Mouse (Mus musculus) activated CD4-positive, CD25-positive, alpha-beta regulatory T cell, adult 4 months (primary cell): Measurements from ENCODE around the gene Gpr160. TPM values are rescaled to one million over a fixed set of nuclear protein-coding genes. Genes with fewer than 3 reads are reported as not detected.

Experiments
- ATAC-seq: one replicate; pipeline ENCODE4 v1.8.0; 2017
- polyA plus RNA-seq, 2 experiments: library from polyadenylated mRNA; unstranded; fragments of 100-300 nt; shearing (Covaris generic); gene quantifications; one replicate each; pipeline ENCODE4 v1.2.1; 2017

The Gpr160 gene
- polyA plus RNA-seq, 2 experiments from 2014 or later, result 2.6 to 3.5 TPM

GRCm38 (mm10) chr3:30904658-30905057 is 48.9 kb downstream of the Gpr160 start:
- no peak for ATAC-seq

- no peak for ATAC-seq
Measured at GRCm38 (mm10) chr3:30917160-30917559, 61.4 kb downstream of the Gpr160 start.

- no peak for ATAC-seq
Measured at GRCm38 (mm10) chr3:30927664-30928063, 71.9 kb downstream of the Gpr160 start.

- peak; percentile 96 for ATAC-seq
Measured at GRCm38 (mm10) chr3:30929828-30930227, 74.1 kb downstream of the Gpr160 start.

GRCm38 (mm10) chr3:30934384-30934783 is 78.6 kb downstream of the Gpr160 start:
- ATAC-seq, result no peak

Other genes with a start within 250 kb of the Gpr160 start
- not detected for gene Lrriq4, start 211.4 kb upstream of the Gpr160 start, polyA plus RNA-seq
- under 1 TPM in 1 of 2 experiments, not detected in 1; 0.24 TPM for gene Lrrc34, start 208.1 kb upstream of the Gpr160 start, polyA plus RNA-seq
- gene Lrrc31, start 156.1 kb upstream of the Gpr160 start, polyA plus RNA-seq, result not detected
- gene Samd7, start 109.7 kb upstream of the Gpr160 start, polyA plus RNA-seq, result under 1 TPM in 1 of 2 experiments, not detected in 1; 0.44 TPM
- 10 to 100 TPM; 48.3 to 83.7 TPM for gene Sec62, start 63.1 kb upstream of the Gpr160 start, polyA plus RNA-seq
- gene Phc3, start 113.5 kb downstream of the Gpr160 start, polyA plus RNA-seq, result 10 to 100 TPM; 45.9 to 48.0 TPM
- 1 to 10 TPM; 1.2 to 1.9 TPM for gene Prkci, start 139.8 kb downstream of the Gpr160 start, polyA plus RNA-seq
- 10 to 100 TPM; 54.4 to 60.6 TPM for gene Skil, start 239.1 kb downstream of the Gpr160 start, polyA plus RNA-seq